Mouse (Mus musculus): Measurements from ENCODE around the gene Efna3. TPM values are rescaled to one million over a fixed set of nuclear protein-coding genes. Genes with fewer than 3 reads are reported as not detected.

Efna3 gene
- total and polyA plus RNA-seq, 2 experiments: not detected

DNA sequence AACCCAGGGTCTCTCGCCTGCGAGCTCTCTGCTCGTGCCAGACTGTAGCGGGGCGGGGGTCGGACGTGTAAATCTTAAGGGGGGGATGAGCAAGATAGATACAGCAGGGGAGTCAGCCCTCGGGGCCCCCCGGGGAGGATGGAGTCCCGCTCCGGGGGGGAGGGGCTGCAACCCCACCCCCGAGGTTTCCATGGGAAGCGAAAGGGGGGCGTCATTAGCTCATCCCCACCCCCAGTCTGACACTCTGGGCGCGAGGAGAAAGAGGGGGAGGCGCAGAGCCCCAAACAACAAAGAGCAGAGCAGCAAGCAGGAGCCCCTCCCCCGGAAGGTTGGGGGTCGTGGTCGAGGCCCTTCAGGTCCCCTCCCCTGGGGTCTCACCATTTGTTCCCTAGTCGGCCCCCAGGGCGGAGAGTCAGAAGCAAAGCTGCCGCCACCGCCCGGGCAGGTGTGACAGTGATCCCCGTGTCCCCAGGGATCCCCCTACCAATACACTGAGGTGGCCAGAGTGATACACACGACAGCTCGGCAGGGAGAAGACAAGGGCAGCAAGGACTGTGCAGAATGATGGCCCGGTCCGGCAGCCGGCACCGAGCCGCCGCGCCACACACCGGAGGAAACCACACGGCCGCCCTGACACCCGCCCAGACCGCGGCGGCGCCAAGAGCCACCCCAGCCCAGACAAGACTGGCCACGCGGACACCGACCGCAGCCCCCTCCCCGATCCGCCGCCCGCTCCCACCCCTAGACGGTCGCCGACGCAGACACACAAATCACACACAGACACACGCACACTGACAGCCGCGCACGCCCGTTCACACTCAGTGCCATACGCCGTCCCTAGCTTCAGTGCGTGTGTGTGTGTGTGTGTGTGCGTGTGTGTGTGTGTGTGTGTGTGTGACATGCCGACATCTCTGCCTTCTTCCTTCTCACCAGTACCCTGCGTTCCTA lies 1.3 kb downstream of the Efna3 start:
- TF ChIP-seq POLR2A (IDR thresholded peaks at IDR 0.05; ENCODE audit: extremely low read depth, insufficient read depth, low read length): no peak
- no peak overlapping the region for H3K27ac ChIP-seq (replicated peaks; ENCODE audit: insufficient read depth, low read depth, low read length)
- no peaks in the 10 kb centered on the region for H3K79me2 ChIP-seq (ENCODE audit: control insufficient read depth, insufficient read depth, low read length)
- peaks cover 46% of the 10 kb centered on the region for H3K27me3 ChIP-seq (ENCODE audit: control insufficient read depth, insufficient read depth, low read length)
- WGBS: 2% methylated on average over 65 of the region's 66 CpGs
- H3K4me3 ChIP-seq (ENCODE audit: insufficient read depth, low read depth, low read length): peak overlapping the region; percentile 16; the same call in 1 of the 2 replicates
- no peak for DNase-seq (ENCODE audit: extremely low read depth, low read depth, low spot score)
- H3K9ac ChIP-seq (ENCODE audit: low read depth, low read length): no peak overlapping the region
- H3K4me1 ChIP-seq (ENCODE audit: control insufficient read depth, insufficient read depth, low read length): peaks cover 18% of the 10 kb centered on the region
- no peaks in the 10 kb centered on the region for H3K36me3 ChIP-seq (ENCODE audit: control insufficient read depth, insufficient read depth, low read length)

DNA sequence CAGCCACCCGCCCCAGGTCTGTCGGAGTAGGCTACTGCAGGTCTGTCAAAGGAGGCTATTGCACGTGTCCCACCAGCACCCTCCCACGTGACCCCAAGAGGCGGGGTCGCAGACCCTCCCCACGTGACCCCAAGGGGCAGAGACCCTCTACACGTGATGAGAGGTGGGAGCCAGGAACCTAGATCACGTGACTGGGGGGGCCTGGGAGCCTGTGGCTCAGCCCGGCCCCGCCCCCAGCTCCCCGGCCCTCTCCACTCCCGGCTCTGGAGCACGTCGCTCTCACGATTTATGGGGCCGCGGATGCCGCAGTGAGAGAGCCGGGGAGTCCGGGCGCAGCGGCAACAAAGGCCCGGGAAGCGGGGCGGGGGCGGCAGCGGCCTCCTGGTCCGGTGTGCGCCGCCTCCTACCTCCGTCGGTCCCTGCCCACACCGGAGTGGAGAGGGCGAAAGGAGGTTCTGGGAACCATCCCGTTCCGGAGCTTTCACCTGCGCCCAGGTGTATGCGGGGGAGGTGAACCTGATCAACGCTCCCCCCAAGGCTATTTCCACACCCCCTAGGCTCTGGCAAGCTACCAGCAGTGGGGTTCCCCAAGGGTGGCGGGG lies 2.1 kb downstream of the Efna3 start:
- Histone ChIP-seq H3K27me3 (ENCODE audit: control insufficient read depth, insufficient read depth, low read length) (peaks cover 46% of the 10 kb centered on the region), H3K9ac (ENCODE audit: low read depth, low read length) (no peak overlapping the region)
- WGBS: 3% methylated on average over 38 of the region's 41 CpGs

DNA sequence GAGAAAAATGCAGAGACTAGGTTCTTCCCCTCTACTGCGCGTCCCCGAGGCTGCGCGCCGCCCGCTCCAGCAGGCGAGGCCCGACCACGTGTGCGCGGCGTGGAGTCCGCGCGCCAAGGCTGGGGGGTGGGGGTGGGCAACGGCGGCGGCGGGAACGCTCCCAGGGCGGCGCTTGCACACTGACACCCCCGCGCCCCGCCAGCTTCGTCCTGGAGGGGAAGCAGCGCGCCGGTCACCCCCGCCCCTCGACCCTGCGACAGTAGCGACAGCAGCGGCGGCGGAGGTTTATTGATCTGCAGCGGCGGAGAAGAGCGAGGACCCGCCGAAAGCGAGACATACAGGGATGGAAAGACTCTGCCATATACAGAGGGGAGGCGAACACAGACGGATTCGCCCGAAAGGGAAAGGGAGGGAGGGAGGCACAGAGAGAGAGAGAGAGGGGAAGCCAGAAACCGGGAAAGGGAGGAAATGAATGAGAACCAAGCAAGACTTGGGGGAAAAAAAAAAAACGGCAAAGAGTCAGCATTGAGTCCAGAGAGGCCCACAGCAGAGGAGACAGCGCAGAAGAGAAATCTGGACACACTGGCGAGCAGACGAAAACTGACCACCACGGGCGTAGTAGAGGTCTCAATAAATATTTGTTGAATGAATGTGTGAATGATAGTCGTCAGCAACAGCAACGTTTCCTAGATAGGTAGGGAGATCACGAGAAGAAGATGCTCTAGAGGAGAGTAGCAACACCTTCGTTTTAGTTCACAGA lies 3.0 kb downstream of the Efna3 start:
- peaks cover 46% of the 10 kb centered on the region for H3K27me3 ChIP-seq (ENCODE audit: control insufficient read depth, insufficient read depth, low read length)
- WGBS: 4% methylated on average over 58 of the region's 58 CpGs
- DNase-seq (ENCODE audit: extremely low read depth, low read depth, low spot score): no peak
- H3K36me3 ChIP-seq (ENCODE audit: control insufficient read depth, insufficient read depth, low read length): no peaks in the 10 kb centered on the region
- peaks cover 21% of the 10 kb centered on the region for H3K4me1 ChIP-seq (ENCODE audit: control insufficient read depth, insufficient read depth, low read length)
- no peak overlapping the region for H3K9ac ChIP-seq (ENCODE audit: low read depth, low read length)
- H3K79me2 ChIP-seq (ENCODE audit: control insufficient read depth, insufficient read depth, low read length): no peaks in the 10 kb centered on the region
- no peak overlapping the region for H3K4me3 ChIP-seq (ENCODE audit: insufficient read depth, low read depth, low read length)
- no peak overlapping the region for H3K27ac ChIP-seq (replicated peaks; ENCODE audit: insufficient read depth, low read depth, low read length)
- no peak for TF ChIP-seq CTCF (IDR thresholded peaks at IDR 0.05; ENCODE audit: low read depth, low read length)
- no peak for TF ChIP-seq POLR2A (IDR thresholded peaks at IDR 0.05; ENCODE audit: extremely low read depth, insufficient read depth, low read length)

More for the DNA sequence above, 2.1 kb downstream of the Efna3 start:
- H3K4me3 ChIP-seq (ENCODE audit: insufficient read depth, low read depth, low read length): peak overlapping the region; percentile 0; the same call in 1 of the 2 replicates
- no peak overlapping the region for H3K27ac ChIP-seq (replicated peaks; ENCODE audit: insufficient read depth, low read depth, low read length)
- no peak for DNase-seq (ENCODE audit: extremely low read depth, low read depth, low spot score)
- H3K36me3 ChIP-seq (ENCODE audit: control insufficient read depth, insufficient read depth, low read length): no peaks in the 10 kb centered on the region
- H3K4me1 ChIP-seq (ENCODE audit: control insufficient read depth, insufficient read depth, low read length): peaks cover 21% of the 10 kb centered on the region
- TF ChIP-seq CTCF (IDR thresholded peaks at IDR 0.05; ENCODE audit: low read depth, low read length) (no peak), POLR2A (IDR thresholded peaks at IDR 0.05; ENCODE audit: extremely low read depth, insufficient read depth, low read length) (no peak)
- H3K79me2 ChIP-seq (ENCODE audit: control insufficient read depth, insufficient read depth, low read length): no peaks in the 10 kb centered on the region

DNA sequence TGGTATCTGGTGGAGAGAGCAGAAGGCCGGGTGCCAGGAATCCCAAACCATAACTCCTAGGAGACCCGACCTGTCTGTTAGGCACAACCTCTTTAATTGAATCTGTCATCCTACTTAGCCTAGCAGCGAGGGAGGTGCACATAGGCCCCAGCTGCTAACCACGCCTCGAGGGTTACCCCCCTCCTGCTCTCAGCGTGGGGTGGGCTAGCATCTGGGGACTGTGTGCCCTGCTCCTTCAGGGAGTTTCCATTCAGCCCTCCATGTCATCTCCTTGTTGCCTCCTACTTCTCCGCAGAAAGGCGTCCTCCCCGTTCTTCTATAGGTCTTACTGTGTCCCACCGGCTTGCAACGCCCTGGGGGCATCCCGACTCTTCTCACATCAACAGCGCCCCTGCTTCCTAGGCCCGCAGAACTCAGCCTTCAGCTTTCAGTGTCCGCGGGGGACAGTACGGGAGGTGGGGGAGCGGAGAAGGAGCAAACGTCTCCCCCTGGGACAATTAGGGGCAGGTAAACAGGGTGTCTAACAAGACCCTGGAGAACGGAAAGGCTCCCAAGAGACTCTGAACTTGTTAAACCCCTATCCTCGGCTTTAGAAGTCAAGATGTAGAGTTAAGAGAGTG lies 3.7 kb downstream of the Efna3 start:
- DNase-seq (ENCODE audit: extremely low read depth, low read depth, low spot score): no peak
- no peak overlapping the region for H3K4me3 ChIP-seq (ENCODE audit: insufficient read depth, low read depth, low read length)
- WGBS: 27% methylated on average over 21 of the region's 21 CpGs

DNA sequence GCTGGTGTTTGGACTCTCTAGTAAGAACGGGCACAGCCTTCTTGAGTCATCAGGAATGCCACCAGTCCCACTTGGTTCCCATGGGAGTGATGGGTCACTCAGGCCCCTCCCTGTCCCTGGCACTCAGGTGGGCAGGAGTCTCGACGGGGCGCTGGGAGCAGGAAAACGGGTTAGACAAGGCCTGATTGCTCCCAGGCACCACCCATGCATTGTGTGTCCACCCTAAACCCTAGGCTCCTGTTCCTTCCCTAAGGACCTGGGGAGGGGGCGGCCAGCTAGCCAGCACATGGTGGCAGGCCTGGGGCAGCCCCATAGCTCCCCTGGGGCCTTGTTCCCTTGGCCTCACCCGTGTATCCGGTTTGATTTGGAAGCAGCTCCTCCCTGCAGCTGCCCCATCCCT lies 4.4 kb downstream of the Efna3 start:
- H3K4me1 ChIP-seq (ENCODE audit: control insufficient read depth, insufficient read depth, low read length): peaks cover 21% of the 10 kb centered on the region
- no peak overlapping the region for H3K9ac ChIP-seq (ENCODE audit: low read depth, low read length)
- H3K4me3 ChIP-seq (ENCODE audit: insufficient read depth, low read depth, low read length): no peak overlapping the region
- TF ChIP-seq POLR2A (IDR thresholded peaks at IDR 0.05; ENCODE audit: extremely low read depth, insufficient read depth, low read length) (no peak), CTCF (IDR thresholded peaks at IDR 0.05; ENCODE audit: low read depth, low read length) (no peak)
- WGBS: 85% methylated on average over 8 of the region's 8 CpGs
- no peak overlapping the region for H3K27ac ChIP-seq (replicated peaks; ENCODE audit: insufficient read depth, low read depth, low read length)
- H3K36me3 ChIP-seq (ENCODE audit: control insufficient read depth, insufficient read depth, low read length): no peaks in the 10 kb centered on the region
- DNase-seq (ENCODE audit: extremely low read depth, low read depth, low spot score): no peak
- peaks cover 46% of the 10 kb centered on the region for H3K27me3 ChIP-seq (ENCODE audit: control insufficient read depth, insufficient read depth, low read length)
- H3K79me2 ChIP-seq (ENCODE audit: control insufficient read depth, insufficient read depth, low read length): no peaks in the 10 kb centered on the region

More for the DNA sequence above, 3.7 kb downstream of the Efna3 start:
- H3K9ac ChIP-seq (ENCODE audit: low read depth, low read length): no peak overlapping the region
- TF ChIP-seq POLR2A (IDR thresholded peaks at IDR 0.05; ENCODE audit: extremely low read depth, insufficient read depth, low read length): no peak
- no peak for TF ChIP-seq CTCF (IDR thresholded peaks at IDR 0.05; ENCODE audit: low read depth, low read length)
- peaks cover 21% of the 10 kb centered on the region for H3K4me1 ChIP-seq (ENCODE audit: control insufficient read depth, insufficient read depth, low read length)
- no peaks in the 10 kb centered on the region for H3K79me2 ChIP-seq (ENCODE audit: control insufficient read depth, insufficient read depth, low read length)
- no peaks in the 10 kb centered on the region for H3K36me3 ChIP-seq (ENCODE audit: control insufficient read depth, insufficient read depth, low read length)
- H3K27me3 ChIP-seq (ENCODE audit: control insufficient read depth, insufficient read depth, low read length): peaks cover 46% of the 10 kb centered on the region
- H3K27ac ChIP-seq (replicated peaks; ENCODE audit: insufficient read depth, low read depth, low read length): no peak overlapping the region

All from liver, adult 2 months (tissue).